Mouse (Mus musculus) ES-Bruce4 (cell line): ENCODE results near the gene Nmt2.

ENCODE experiments used
- CTCF ChIP-seq: IDR thresholded peaks from one replicate; pipeline ENCODE4 v1.8.1; 2011; ENCODE audit warnings: low read depth, low read length
- POLR2A ChIP-seq: IDR thresholded peaks from one replicate; pipeline ENCODE4 v1.8.1; 2011; ENCODE audit warnings: low read length; ENCODE audit not compliant: insufficient read depth

GRCm38 (mm10) chr2:3276106-3276505 lies 7.9 kb upstream of the Nmt2 start:
- TF ChIP-seq POLR2A, result no peak
- TF ChIP-seq CTCF, result no peak
